Mouse (Mus musculus) liver, embryonic 15.5 days (tissue): ENCODE measurements around the gene 3110021N24Rik. TPM values are rescaled to one million over a fixed set of nuclear protein-coding genes. Genes with fewer than 3 reads are reported as not detected.

Source experiments
- polyA plus RNA-seq: library from polyadenylated mRNA; unstranded; fragments of >200 nt; fragmentation: Nextera tagmentation; extraction: Ambion mirVana; gene quantifications from 2 replicates; pipeline ENCODE4 v1.2.1, GENCODE M21; 2015

3110021N24Rik gene
- polyA plus RNA-seq, 1 experiment from 2014 or later = 0.15 TPM

Other genes with a start within 250 kb of the 3110021N24Rik start
- 36.2 and 39.4 TPM in 2 replicates for gene Prpf38a, start 140.3 kb upstream of the 3110021N24Rik start, polyA plus RNA-seq
- gene Orc1, start 140.2 kb upstream of the 3110021N24Rik start, polyA plus RNA-seq = 18.0 and 20.1 TPM in 2 replicates
- 9.0 and 9.1 TPM in 2 replicates for gene Cc2d1b, start 99.7 kb upstream of the 3110021N24Rik start, polyA plus RNA-seq
- gene Zfyve9, start 61.1 kb downstream of the 3110021N24Rik start, polyA plus RNA-seq = 0.45 and 0.56 TPM in 2 replicates
- gene Btf3l4, start 114.0 kb downstream of the 3110021N24Rik start, polyA plus RNA-seq = 35.2 and 39.4 TPM in 2 replicates
- gene Txndc12, start 115.0 kb downstream of the 3110021N24Rik start, polyA plus RNA-seq = 22.4 and 27.0 TPM in 2 replicates
- gene Kti12, start 128.1 kb downstream of the 3110021N24Rik start, polyA plus RNA-seq = 36.6 and 41.1 TPM in 2 replicates
- gene A730015C16Rik, start 129.0 kb downstream of the 3110021N24Rik start, polyA plus RNA-seq = 0.24 and 0.29 TPM in 2 replicates
- 2.1 and 2.8 TPM in 2 replicates for gene Rab3b, start 159.4 kb downstream of the 3110021N24Rik start, polyA plus RNA-seq